Mouse (Mus musculus): ENCODE data around the gene Id3. TPM values are rescaled to one million over a fixed set of nuclear protein-coding genes. Genes with fewer than 3 reads are reported as not detected.
A peak's percentile ranks its signal among the peaks of the same experiment; 100 is the strongest.

Gene Id3
- total RNA-seq, 2 experiments from 2014 or later: 47.4 to 77.7 TPM

DNA sequence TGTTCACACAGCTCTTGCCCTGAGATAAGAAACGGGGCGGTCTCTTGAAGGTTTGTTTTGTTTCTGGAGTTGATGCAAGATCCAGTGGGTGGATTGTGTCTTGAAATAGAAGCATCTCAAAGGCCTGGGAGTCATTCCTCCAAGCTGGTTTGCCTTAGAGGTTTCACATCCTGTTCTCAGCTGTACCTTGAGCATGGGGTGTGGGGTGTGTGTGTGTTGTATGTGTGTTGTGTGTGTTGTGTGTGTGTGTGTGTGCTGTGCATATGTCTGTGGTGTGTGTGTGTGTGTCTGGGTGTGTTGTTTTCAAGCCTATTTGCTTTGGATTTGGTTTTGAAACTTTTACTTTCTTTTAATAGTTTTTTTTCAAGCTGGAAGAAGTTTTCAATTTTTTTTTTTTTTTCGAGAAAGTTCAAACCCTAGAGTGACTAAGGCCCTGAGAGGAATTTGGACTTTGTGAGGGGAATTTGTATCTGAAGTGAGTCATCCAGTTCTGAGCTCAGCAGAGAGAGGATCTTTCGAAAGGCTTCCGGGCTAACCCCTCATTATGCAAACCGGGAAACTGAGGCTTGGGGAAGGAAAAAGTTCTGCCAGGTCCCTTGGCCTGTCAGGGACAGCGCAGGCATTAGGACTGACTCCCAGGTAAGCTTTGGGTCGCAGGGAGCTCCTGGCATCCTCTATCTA is 20.0 kb upstream of the Id3 start:
- no peak for DNase-seq (ENCODE audit: low spot score in 2 of 2)

DNA sequence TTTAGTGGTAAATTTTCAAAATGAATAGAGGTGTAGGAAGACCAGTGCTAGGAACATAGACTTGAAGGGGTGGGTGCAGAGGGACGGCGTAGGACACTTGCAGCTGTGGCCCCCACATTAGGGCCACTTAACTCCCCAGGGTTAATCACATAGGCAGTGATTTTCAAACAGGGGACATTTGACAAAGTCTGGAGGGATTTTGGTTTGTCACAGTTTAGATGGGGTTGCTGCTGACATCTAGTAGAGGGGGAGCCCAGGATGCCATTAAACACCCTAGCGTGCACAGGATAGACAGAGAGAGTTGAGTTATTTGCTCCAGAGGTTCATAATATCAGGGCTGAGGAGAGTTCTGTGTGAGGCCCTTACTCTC is 19.5 kb upstream of the Id3 start:
- DNase-seq (ENCODE audit: low spot score in 2 of 2): no peak

DNA sequence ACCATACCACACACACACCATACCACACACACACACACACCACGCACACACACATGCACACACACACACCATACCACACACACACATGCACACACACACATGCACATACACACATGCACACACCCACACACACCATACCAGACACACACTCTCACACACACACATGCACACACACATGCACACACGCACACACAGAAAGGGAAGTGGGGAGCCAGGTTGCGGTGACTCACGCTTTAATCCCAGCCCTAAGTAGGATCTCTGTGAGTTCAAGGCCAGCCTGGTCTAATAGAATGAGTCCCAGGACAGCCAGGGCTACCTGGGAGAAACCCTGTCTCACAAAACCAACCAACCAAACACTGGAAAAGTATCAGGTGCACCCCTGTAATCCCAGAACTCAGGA is 18.7 kb upstream of the Id3 start:
- no peak for DNase-seq (ENCODE audit: low spot score in 2 of 2)

DNA sequence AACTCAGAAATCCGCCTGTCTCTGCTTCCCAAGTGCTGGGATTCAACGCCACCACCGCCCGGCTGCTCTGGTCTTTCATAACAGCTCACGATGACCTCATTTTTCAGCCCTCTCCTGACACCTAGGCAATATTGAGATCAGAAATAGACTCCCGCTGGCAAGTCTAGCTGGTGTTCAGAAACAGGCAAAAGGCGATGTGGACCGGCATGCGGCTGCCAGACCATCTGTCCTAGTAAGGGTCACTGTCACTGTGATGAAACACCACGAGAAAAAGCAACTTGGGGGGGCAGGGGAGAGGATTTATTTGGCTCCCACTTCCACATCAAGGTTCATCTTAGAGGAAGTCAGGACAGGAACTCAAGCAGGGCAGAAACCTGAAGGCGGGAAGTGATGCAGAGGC is 17.8 kb upstream of the Id3 start:
- no peak for DNase-seq (ENCODE audit: low spot score in 2 of 2)

DNA sequence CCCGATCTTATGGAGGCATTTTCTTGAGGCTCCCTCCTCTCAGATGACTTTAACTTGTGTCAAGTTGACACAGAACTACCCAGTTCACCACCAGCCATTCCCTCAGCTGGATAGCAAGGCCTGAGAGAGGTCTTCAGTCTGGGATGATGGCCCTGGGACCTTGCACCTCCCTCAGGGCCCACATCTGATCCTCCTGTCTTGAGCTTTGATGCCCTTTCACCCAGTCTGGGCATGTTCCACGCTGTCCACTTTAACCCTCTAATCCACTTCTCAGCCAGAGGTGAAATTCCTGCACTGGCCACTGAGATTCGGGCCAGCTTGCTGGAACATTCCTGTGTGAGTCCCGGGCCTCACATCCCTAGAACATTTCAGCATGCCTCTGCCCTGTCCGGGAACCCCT is 17.3 kb upstream of the Id3 start:
- no peak for DNase-seq (ENCODE audit: low spot score in 2 of 2)

DNA sequence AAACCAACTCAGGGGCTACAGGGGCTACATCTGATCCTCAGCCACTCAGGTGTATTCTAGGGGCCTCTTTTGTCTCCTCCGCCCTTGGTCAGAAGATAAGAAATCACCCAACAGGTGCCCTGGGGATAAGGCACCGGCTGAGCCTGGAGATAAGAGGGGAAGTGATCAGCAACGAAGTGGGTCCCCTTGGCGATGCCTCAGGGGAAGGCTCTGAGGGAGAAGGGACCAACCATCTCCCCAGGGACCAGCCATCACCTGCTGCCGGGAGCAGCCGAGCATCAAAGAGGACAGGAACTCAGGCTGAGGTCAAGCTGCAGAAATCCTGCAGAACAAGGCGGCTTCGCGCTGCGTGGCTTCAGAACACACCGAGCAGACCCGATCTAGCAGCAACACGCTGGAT is 15.6 kb upstream of the Id3 start:
- DNase-seq (ENCODE audit: low spot score in 2 of 2): no peak

DNA sequence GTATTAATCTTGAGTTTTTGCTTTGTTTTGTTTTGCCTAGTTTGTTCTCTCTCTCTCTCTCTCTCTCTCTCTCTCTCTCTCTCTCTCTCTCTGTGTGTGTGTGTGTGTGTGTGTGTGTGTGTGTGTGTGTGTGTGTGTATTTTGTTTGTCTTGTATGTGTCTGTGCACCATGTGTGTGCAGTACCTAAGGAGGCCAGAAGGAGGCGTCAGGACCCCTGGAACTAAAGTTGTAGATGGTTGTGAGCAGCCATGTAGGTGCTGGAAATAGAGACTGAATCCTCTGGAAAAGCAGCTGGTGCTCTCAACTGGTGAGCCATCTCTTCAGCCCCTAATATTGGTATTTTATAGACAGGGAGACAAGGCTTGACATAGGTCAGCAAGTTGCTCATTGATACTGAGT is 13.5 kb upstream of the Id3 start:
- DNase-seq (ENCODE audit: low spot score in 2 of 2): no peak

DNA sequence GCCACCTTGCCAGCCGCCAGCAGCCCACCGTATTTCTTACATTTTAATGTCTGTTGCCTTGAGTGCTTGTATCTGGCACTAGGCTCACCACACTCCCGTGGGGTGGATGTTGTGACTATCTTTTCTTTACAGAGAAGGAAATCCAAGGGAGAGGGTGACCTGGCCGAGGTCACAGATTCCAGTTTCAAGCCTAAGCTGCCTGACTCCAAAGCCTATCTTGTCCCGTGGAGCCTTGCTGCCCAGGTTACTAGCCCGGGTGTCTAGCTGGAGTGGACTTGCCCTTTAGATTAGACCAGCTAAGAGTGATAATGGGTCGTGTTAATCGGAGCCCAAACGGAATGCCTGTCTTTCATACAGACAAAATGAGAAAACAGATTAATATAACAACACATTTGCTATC is 9.5 kb upstream of the Id3 start:
- no peak for DNase-seq (ENCODE audit: low spot score in 2 of 2)

DNA sequence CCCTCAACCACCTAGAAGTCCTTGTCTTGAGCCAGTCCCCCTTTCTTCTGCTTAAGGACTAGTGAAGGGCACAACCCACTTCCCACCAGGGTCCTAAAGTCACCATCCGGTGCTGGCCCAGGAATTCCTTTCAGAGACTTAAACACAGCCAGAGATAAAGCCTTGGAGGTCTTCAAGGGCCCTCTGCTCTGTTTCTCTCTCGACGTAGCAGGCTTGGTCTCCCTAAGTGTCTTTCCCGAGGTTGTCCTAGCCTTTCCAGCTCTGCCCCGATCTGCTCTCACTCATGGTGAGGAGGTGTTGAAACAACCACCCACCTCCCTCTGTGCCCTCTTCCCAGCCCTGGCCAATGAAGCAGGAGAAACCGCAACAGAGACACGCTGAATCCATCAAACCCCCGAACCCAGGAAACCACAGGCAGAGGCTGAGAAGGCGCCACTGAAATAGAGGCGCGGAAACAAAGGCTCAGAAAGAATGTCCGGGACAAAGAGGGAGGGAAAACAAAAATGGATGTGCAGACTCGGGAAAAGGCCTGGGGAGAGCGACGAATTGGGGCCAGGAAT is 8.8 kb upstream of the Id3 start:
- DNase-seq (ENCODE audit: low spot score in 2 of 2): no peak

DNA sequence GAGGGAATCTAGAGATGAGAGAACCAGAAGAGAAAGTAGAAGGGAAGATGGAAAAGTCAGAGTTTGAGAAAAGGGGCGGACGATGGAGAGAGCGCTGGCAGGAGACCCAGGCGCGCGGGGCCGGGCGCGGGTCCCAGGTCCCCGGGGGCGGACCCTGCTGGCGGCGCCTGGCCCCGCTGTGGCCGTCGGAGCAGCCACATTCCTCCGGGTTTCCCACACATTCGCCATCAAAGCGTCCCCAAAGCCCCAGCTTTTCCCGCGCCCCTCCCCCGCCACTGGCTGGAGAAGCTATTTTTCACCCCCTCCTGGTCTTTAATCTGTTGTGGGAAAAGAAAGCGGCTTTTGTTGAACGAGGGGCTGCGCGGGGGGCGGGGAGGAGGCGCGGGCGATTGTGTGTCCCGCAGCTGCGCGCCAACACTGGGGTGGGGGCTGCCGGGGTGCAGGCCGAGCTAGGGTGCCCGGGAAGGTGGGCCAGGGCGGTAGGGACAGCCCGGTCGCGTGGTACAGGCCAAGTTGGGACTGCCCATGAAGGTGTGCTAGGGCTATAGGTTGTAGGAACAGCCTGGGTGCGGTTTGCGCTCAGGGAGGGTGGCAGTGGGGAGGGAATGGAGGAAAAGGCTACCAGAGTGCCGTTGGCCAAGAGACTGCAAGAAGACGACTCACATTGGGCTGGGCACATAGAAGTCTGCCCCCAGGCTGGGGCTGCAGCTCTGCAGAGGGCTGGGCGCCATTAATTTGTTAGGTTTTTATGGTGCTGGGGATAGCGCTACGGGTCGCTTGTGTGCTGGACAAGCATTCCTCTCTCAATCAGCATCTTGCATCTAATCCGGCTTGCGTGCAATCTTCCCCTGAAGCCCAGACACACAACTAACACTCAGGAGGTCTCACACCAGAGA is 8.1 kb upstream of the Id3 start:
- no peak for DNase-seq (ENCODE audit: low spot score in 2 of 2)

DNA sequence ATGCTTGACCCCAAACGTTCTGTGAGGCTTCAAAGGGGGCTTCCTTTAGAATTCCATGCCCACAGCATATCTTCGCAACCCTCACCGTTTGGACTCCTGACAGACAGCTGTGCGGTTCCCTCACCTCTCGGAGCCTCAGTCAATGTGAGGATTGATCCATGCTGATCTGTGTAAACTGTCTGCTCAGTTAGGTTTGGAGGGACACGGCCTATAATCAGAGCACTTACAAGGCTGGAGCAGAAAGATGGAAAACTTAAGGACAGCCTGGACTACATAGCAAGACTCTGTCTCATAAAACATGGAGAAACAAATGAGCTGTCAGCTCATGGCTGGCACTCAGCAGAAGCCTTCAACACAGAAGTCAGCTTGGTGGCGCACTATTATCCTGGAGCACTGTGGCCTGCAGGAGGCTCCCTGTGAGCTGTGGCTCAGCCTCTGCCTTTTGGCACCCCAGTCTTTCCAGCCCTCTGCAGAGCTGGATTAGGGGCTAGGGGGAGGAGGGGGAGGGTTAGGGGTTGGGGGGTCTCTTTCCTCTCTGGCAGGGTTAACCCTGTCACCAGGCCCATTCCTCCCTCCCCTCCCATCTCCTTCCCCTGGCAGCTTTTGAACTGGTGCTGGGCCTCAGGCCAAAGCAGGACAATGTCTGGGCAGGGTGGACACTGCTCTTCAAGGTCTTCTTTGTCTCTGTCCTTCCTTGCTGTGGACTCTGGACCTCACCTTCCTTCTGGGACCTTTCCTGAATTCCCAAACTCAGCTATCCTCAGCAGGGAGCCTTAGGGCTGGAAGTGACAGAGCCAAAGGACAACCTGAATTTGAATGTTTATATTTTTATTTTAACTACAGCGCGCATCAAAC is 7.2 kb upstream of the Id3 start:
- no peak for DNase-seq (ENCODE audit: low spot score in 2 of 2)

DNA sequence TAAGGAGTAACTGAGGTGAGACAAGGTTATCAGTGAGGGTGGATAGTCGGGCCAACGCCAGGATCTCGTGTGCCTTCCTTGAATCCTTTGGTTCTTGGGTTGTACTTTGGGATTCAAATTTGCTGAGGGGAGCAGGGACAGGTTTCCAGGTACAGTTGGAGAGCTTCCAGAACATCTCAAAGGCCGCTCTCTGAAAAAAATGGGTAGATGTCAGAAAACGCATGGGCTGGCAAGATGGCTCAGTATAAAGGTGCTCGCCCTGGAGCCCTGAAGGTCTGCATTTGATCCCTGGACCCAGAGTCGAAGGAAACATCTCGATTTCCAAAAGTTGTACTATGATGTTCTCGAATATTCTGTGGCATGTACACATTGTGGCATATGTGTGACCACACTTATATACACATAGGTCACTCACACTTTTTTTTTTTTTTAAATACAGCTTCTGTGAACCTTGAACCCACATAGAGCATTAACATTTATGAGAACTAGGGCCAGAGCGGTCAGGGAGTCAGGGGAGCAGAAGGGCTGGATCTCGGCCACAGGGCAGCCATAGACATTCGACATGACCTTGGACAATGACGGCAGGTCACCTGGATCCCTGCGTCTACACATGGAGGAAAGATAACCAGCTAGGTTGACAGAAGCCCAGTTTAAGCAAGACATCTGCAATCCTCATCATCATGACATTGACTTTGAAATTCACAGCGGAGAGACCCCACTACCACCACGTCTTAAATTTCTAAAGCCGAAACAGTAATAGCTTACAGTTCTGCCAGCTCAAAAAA is 3.8 kb upstream of the Id3 start:
- DNase-seq (ENCODE audit: low spot score in 2 of 2): no peak

DNA sequence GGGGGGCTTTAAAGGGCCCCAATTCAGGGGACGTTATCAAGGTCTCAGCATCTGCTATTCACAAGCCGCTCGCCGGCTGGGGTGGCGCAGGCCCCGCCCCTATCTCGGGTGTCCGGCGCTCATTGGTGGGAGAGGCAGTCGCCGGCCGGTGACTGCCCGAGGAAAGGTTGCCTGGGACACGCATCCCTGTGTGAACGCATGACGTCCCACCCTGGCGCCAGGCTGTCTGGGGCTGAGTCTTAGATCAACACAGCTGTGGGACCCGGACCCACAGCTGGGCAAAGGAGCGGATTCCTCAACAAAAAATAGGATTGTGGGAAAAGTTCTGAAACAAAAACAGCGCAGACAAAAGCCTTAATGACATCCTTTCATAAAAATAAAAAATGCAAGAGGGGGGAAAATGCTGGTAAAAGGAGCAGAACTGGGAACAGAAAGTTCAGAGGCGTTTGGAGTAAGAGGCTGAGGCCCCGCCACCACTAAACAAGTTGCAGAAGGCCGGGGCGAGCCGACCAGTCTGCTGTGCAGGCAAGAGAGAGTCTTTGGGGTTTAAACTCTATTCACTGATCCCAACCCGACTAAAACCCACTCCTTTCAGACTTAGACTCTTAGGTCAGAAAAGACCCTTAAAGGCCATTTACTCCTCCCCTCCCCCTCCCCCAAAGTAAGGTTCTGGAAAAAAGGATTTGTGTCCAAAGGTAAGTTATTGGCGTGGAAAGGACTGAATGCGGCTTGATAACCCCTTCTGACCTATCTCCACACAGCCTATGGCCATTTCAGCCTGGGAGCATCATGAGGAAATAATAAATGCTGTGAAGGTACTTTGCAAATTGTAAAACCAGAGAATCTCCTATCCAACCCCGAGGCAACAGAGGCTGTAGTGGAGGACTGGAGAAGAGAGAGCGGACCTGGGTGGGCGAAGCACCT is 2.7 kb upstream of the Id3 start:
- DNase-seq (ENCODE audit: low spot score in 2 of 2): peak; percentile 84 to 87

DNA sequence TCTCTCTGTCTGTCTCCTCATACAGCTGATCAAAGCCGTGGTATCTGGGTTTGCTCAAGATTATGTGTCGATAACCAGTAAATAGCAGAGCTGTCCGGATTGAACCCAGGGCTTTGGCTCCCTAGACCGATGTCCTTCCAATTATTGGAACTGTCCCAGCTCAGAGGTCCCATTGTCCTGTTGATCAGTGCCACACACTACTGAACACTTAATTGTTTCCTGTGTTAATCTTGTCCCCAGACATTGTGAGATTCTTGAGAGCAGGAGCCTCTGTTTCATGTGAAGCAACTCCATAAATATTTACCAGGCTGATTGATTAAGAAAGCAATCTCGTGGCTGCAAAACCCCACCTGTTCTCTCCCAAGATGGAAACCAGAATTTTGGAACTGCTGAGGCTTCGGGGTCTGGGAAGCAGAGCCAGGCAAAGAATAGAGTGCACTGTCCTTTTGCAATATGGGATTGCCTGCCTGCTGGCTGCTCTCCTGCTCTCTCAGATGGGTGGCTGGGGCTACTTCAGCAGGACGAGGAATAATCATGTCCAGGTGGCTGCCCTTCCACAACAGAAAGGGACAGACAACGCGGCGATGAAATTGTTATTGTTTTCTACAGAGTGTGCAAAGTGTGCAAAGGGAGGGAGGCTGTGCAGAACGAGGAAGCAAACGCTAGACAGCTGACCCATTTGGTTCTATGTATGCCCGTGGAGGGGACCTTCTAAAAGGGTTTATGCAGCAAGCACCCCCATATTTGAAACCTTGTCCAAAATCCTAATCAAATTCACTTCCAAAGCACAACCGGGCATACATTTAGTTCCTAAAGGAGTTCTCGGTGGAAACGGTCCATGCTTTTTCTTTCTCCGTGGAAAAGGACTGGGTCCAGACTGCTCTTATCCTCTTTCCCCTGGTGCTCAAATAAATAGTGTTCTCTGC is 767 bp upstream of the Id3 start:
- DNase-seq (ENCODE audit: low spot score in 2 of 2): no peak

DNA sequence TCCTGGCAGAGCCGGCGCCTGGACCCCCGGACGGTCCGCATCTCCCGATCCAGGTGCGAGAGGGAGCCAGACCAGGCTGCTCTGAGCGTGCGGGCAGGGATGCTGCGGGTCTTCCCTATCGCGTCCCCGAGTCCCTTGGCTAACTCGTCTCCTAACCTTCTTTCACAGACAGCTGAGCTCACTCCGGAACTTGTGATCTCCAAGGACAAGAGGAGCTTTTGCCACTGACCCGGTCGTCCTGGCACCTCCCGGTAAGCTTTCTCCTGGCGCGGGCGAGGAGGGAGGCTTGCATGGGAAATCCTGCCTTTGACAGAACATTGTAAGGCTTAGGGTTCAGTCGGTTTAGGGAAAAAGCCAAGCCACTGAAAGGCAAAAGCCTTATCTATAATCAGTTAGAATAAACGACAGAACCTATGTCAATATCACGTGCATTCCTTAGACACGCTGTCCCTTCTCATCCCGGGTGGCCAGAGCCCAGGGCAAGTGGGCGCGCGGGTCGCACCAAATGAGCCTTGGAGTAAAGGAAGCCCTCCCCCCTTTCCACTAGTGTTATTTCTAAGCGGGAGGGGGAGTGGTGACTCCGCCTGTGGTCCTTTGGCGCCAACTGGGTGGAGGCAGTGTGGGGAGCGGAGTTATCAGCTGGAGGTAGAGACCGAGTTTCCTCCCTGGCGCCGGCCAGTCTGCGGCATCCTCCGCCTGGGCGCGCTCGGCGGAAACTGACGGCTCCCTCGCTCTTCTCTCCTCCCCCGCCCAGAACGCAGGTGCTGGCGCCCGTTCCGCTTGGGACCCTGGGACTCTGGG is 1.0 kb downstream of the Id3 start:
- peak; percentile 71 to 74 for DNase-seq (ENCODE audit: low spot score in 2 of 2)

DNA sequence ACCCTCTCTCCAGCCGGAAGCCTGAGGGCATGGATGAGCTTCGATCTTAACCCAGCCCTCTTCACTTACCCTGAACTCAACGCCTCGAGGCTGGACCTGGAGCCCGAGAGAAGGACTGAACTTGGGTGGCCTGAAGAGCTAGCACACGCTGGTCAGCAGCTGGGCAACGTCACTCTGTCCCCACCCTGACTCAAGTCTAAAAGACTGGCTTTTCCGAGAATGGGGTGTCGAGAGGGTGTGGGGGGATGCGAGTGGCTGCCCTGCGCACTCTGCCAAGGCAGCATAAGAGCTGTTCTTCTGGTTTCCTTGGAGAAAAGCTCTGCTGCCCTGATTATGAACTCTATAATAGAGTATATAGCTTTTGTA is 1.6 kb downstream of the Id3 start:
- DNase-seq (ENCODE audit: low spot score in 2 of 2): no peak

DNA sequence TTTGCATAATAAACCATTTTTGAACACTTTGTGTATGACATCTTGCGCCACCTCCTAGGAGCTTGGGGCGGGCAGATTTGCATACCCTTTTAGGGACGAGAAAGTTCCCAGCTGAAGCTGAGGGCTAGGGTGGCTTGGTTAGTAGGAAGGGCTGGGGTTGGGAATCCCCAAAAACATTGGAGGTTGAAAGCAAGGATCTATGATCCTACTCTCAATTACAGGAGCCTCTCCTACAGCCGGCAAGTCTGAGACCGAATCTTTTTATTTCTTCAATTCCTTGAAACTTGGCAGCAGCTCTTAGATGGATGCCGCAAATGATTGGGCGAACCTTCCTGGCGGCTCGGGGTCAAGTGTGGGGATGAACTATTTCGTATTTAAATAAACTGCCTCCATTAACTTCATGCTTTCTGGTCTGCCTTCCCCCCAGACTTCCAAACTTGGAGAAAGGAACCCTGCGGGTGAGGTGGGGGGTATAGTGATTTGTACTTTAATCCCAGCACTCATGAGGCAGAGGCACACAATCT is 2.1 kb downstream of the Id3 start:
- no peak for DNase-seq (ENCODE audit: low spot score in 2 of 2)
